Mouse (Mus musculus): Measurements from ENCODE around the gene Fam19a2. TPM values are rescaled to one million over a fixed set of nuclear protein-coding genes. Genes with fewer than 3 reads are reported as not detected.

The Fam19a2 gene
- total and polyA plus RNA-seq, 2 experiments = 0.53 to 3.1 TPM

GRCm38 (mm10) chr10:123357010-123357409 is 93.2 kb downstream of the Fam19a2 start:
- H3K9ac ChIP-seq (ENCODE audit: low read depth, low read length) = no peak overlapping the region
- no peak overlapping the region for H3K27ac ChIP-seq (replicated peaks; ENCODE audit: insufficient read depth, low read depth, low read length)
- no peaks in the 10 kb centered on the region for H3K79me2 ChIP-seq (ENCODE audit: control insufficient read depth, insufficient read depth, low read length)
- no peak for DNase-seq (ENCODE audit: extremely low read depth, low read depth, low spot score)
- no peaks in the 10 kb centered on the region for H3K36me3 ChIP-seq (ENCODE audit: control insufficient read depth, insufficient read depth, low read length)
- no peaks in the 10 kb centered on the region for H3K27me3 ChIP-seq (ENCODE audit: control insufficient read depth, insufficient read depth, low read length)
- no peak overlapping the region for H3K4me3 ChIP-seq (ENCODE audit: insufficient read depth, low read depth, low read length)
- no peak for TF ChIP-seq CTCF (IDR thresholded peaks at IDR 0.05; ENCODE audit: low read depth, low read length)
- TF ChIP-seq POLR2A (IDR thresholded peaks at IDR 0.05; ENCODE audit: extremely low read depth, insufficient read depth, low read length) = no peak
- 82% methylated on average over 6 of the region's 6 CpGs for WGBS
- H3K4me1 ChIP-seq (ENCODE audit: control insufficient read depth, insufficient read depth, low read length) = no peaks in the 10 kb centered on the region

GRCm38 (mm10) chr10:123360492-123360891 is 96.7 kb downstream of the Fam19a2 start:
- Histone ChIP-seq H3K36me3 (ENCODE audit: control insufficient read depth, insufficient read depth, low read length) (no peaks in the 10 kb centered on the region), H3K4me3 (ENCODE audit: insufficient read depth, low read depth, low read length) (no peak overlapping the region), H3K9ac (ENCODE audit: low read depth, low read length) (no peak overlapping the region), H3K27me3 (ENCODE audit: control insufficient read depth, insufficient read depth, low read length) (no peaks in the 10 kb centered on the region), H3K79me2 (ENCODE audit: control insufficient read depth, insufficient read depth, low read length) (no peaks in the 10 kb centered on the region), H3K27ac (replicated peaks; ENCODE audit: insufficient read depth, low read depth, low read length) (no peak overlapping the region), H3K4me1 (ENCODE audit: control insufficient read depth, insufficient read depth, low read length) (no peaks in the 10 kb centered on the region)
- no peak for DNase-seq (ENCODE audit: extremely low read depth, low read depth, low spot score)
- WGBS = 77% methylated on average over 14 of the region's 14 CpGs
- TF ChIP-seq POLR2A (IDR thresholded peaks at IDR 0.05; ENCODE audit: extremely low read depth, insufficient read depth, low read length) (no peak), CTCF (IDR thresholded peaks at IDR 0.05; ENCODE audit: low read depth, low read length) (no peak)

DNA sequence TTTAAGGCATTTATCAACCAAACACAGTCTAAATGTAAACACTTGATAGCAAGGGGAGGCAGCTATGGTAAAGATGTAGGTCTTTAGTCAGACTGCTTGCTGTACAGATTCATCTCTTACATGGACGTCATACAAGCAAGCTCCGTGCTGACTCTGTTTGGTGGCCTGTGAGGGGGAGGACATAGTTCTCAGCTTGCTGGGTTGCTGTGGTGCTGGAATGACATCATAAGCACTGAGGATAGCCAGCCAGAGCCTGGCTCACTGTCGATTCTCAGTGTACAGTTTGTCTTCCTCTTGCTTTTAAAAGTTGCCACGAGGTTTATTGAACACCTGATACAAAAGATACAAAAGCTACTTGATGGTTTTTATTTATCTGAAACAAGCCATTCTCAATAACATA is 100.8 kb downstream of the Fam19a2 start:
- TF ChIP-seq POLR2A (IDR thresholded peaks at IDR 0.05; ENCODE audit: extremely low read depth, insufficient read depth, low read length) = no peak
- no peak for TF ChIP-seq CTCF (IDR thresholded peaks at IDR 0.05; ENCODE audit: low read depth, low read length)
- H3K27me3 ChIP-seq (ENCODE audit: control insufficient read depth, insufficient read depth, low read length) = no peaks in the 10 kb centered on the region
- WGBS = 78% methylated on average over 4 of the region's 4 CpGs
- H3K4me1 ChIP-seq (ENCODE audit: control insufficient read depth, insufficient read depth, low read length) = no peaks in the 10 kb centered on the region
- no peak for DNase-seq (ENCODE audit: extremely low read depth, low read depth, low spot score)
- no peaks in the 10 kb centered on the region for H3K36me3 ChIP-seq (ENCODE audit: control insufficient read depth, insufficient read depth, low read length)
- no peak overlapping the region for H3K27ac ChIP-seq (replicated peaks; ENCODE audit: insufficient read depth, low read depth, low read length)
- no peaks in the 10 kb centered on the region for H3K79me2 ChIP-seq (ENCODE audit: control insufficient read depth, insufficient read depth, low read length)
- H3K9ac ChIP-seq (ENCODE audit: low read depth, low read length) = no peak overlapping the region
- H3K4me3 ChIP-seq (ENCODE audit: insufficient read depth, low read depth, low read length) = no peak overlapping the region

DNA sequence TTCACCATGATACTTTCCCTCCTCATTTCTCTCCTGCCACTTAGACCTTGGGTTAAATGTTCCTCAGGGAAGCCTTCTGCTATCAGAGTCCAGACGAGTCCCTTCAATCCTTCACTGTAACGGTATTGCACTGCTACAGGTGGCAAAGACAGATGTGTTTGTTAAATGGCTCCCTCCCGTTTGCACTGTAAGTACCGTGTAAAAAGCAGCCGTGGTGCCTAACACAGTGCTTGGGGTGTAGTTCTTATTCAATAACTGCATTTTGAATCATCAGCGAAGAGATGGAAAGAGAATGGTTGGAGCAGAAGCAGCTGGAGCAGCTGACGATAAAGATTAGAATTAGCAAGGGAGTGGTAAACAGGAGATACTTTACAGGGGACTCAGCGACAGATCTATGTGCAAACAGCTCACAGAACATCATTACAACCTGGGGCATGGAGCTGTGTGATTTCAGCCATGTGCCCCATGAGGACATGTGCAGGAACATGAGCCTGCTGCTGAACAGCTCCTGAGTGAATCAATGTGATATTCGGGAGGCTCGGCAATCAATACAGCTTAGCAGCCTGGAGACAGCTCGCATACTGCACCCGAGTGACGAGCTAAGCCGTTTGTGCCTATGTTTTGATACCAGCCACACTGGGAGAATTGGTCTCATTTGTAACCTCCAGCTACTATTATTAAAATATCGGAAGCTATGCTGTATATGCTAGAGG is 103.5 kb downstream of the Fam19a2 start:
- 71% methylated on average over 15 of the region's 15 CpGs for whole genome bisulfite sequencing
- no peaks in the 10 kb centered on the region for H3K27me3 ChIP-seq (ENCODE audit: control insufficient read depth, insufficient read depth, low read length)
- no peaks in the 10 kb centered on the region for H3K36me3 ChIP-seq (ENCODE audit: control insufficient read depth, insufficient read depth, low read length)

DNA sequence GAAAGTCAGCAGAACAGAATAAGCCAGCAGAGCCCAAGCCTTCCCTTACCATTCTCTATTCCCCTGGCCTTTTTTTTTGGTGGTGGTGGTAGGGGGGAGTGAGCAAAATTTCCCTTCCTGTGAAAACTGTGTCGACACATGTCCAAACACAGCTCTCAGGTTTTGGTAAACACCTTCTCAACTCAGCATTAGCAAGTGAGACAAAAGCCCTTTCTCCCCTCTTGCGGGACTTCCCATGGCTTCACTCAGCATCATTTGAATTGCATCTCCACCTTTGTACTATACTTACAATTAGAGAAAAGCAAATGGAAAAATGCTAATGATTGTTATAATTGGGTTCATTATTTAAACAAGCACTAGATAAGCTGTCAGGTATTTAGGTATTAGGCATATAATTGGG is 119.5 kb downstream of the Fam19a2 start:
- TF ChIP-seq POLR2A (IDR thresholded peaks at IDR 0.05; ENCODE audit: extremely low read depth, insufficient read depth, low read length) (no peak), CTCF (IDR thresholded peaks at IDR 0.05; ENCODE audit: low read depth, low read length) (no peak)
- no peaks in the 10 kb centered on the region for H3K36me3 ChIP-seq (ENCODE audit: control insufficient read depth, insufficient read depth, low read length)

More for the DNA sequence above, 103.5 kb downstream of the Fam19a2 start:
- TF ChIP-seq POLR2A (IDR thresholded peaks at IDR 0.05; ENCODE audit: extremely low read depth, insufficient read depth, low read length) (no peak), CTCF (IDR thresholded peaks at IDR 0.05; ENCODE audit: low read depth, low read length) (no peak)
- no peaks in the 10 kb centered on the region for H3K4me1 ChIP-seq (ENCODE audit: control insufficient read depth, insufficient read depth, low read length)
- H3K4me3 ChIP-seq (ENCODE audit: insufficient read depth, low read depth, low read length) = no peak overlapping the region
- no peak for DNase-seq (ENCODE audit: extremely low read depth, low read depth, low spot score)
- H3K27ac ChIP-seq (replicated peaks; ENCODE audit: insufficient read depth, low read depth, low read length) = no peak overlapping the region
- H3K9ac ChIP-seq (ENCODE audit: low read depth, low read length) = no peak overlapping the region
- no peaks in the 10 kb centered on the region for H3K79me2 ChIP-seq (ENCODE audit: control insufficient read depth, insufficient read depth, low read length)

DNA sequence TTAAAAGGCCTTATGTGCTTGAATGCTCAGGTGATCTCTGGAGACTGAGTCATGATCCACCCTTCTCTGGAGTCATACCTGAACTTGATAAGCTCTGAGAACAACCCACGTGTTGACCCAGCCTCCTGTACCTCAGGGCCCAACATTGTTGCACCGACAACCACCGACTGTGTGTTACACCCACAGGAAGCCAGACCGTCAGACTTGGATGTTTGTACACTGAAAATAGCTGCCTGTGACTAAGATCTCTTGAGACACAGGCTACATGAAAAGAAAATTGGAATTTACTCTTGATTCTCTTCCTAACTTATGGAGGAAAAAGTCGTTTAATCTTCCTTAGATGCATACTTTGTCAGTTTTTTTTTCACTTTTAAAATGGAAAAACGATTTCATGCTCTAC is 121.8 kb downstream of the Fam19a2 start:
- H3K36me3 ChIP-seq (ENCODE audit: control insufficient read depth, insufficient read depth, low read length) = no peaks in the 10 kb centered on the region
- H3K4me3 ChIP-seq (ENCODE audit: insufficient read depth, low read depth, low read length) = no peak overlapping the region
- 74% methylated on average over 6 of the region's 6 CpGs for WGBS
- TF ChIP-seq CTCF (IDR thresholded peaks at IDR 0.05; ENCODE audit: low read depth, low read length) (no peak), POLR2A (IDR thresholded peaks at IDR 0.05; ENCODE audit: extremely low read depth, insufficient read depth, low read length) (no peak)
- no peak for DNase-seq (ENCODE audit: extremely low read depth, low read depth, low spot score)
- H3K9ac ChIP-seq (ENCODE audit: low read depth, low read length) = no peak overlapping the region
- no peaks in the 10 kb centered on the region for H3K4me1 ChIP-seq (ENCODE audit: control insufficient read depth, insufficient read depth, low read length)
- no peaks in the 10 kb centered on the region for H3K27me3 ChIP-seq (ENCODE audit: control insufficient read depth, insufficient read depth, low read length)
- no peaks in the 10 kb centered on the region for H3K79me2 ChIP-seq (ENCODE audit: control insufficient read depth, insufficient read depth, low read length)
- H3K27ac ChIP-seq (replicated peaks; ENCODE audit: insufficient read depth, low read depth, low read length) = no peak overlapping the region

More for the DNA sequence above, 119.5 kb downstream of the Fam19a2 start:
- no peaks in the 10 kb centered on the region for H3K79me2 ChIP-seq (ENCODE audit: control insufficient read depth, insufficient read depth, low read length)
- no peak overlapping the region for H3K9ac ChIP-seq (ENCODE audit: low read depth, low read length)
- no peaks in the 10 kb centered on the region for H3K4me1 ChIP-seq (ENCODE audit: control insufficient read depth, insufficient read depth, low read length)
- H3K4me3 ChIP-seq (ENCODE audit: insufficient read depth, low read depth, low read length) = no peak overlapping the region
- H3K27me3 ChIP-seq (ENCODE audit: control insufficient read depth, insufficient read depth, low read length) = no peaks in the 10 kb centered on the region
- no peak for DNase-seq (ENCODE audit: extremely low read depth, low read depth, low spot score)
- 61% methylated on average over 2 of the region's 2 CpGs for WGBS
- H3K27ac ChIP-seq (replicated peaks; ENCODE audit: insufficient read depth, low read depth, low read length) = no peak overlapping the region
